Mouse (Mus musculus) small intestine, adult 2 months (tissue): ENCODE measurements around the gene Cpeb1.

Source experiments
- CTCF ChIP-seq: fragments of 200-500 bp; IDR thresholded peaks from 2 replicates; pipeline ENCODE4 v1.5.1; 2012; ENCODE audit warnings: low read depth, mild to moderate bottlenecking, control low read depth, inconsistent platforms, low read length, moderate library complexity, mixed read lengths; ENCODE audit not compliant: insufficient replicate concordance, insufficient read length; ENCODE audit errors: extremely low read depth
- POLR2A ChIP-seq: fragments of 200-500 bp; IDR thresholded peaks from 2 replicates; pipeline ENCODE4 v1.6.1; 2012; ENCODE audit warnings: low read depth, mild to moderate bottlenecking, control low read depth, inconsistent platforms, low read length, moderate library complexity

GRCm38 (mm10) chr7:81367946-81368345, 87.3 kb downstream of the Cpeb1 start:
- TF ChIP-seq CTCF (no peak), POLR2A (no peak)
